ENCODE assay signal across 10 mouse cellular contexts in the genomic region with DNA sequence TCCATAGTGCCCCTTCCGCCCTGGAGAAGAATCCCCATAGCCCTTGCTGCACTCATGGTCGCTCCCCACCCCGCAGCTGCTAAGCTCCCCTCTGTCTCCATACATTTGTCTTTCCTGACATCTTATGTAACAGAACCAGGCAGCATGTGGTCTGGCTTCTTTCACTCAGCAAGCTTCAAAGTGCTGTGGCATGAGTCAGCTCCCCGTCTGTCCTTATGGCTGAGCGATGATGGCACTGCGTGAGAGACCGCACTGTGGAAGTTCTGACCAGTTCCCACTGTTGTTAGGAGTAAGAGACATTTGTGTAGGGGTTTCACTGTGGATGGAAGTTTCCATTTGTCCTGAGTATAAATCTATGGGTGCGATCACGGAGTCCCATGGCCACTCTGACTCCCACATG.
DNase-seq lines count a peak whose midpoint lies in the region; ATAC-seq and TF ChIP-seq lines count a peak whose summit lies in the region.
"Had no signal": no experiment of that assay in that cellular context is flagged by ENCODE, and none has a peak within 500 bp of the region (broad histone marks: within the 10 kb centered on the region; RNA-seq: fewer than 3 reads in every experiment).

No protein-coding gene starts in this region.

- peaks cover 9% of the 10 kb centered on the region for H3K4me1 ChIP-seq in heart, embryonic 11.5 days (ENCODE audit: control insufficient read depth, insufficient read depth, low read length)
- H3K4me1 ChIP-seq in intestine, embryonic 15.5 days (replicated peaks), result peaks cover 26% of the 10 kb centered on the region

- intact Hi-C loops in heart, postnatal 25 days (cut with DNase I), result no loop called here

- no peak overlapping the region; the same call in 1 of the 2 replicates for H3K9ac ChIP-seq in heart, embryonic 11.5 days (ENCODE audit: low read depth, low read length)
- H3K9ac ChIP-seq in intestine, embryonic 15.5 days, result no peak overlapping the region
- H3K9ac ChIP-seq: kidney, embryonic 15.5 days had no signal

- no peaks in the 10 kb centered on the region for H3K36me3 ChIP-seq in heart, embryonic 11.5 days (ENCODE audit: control insufficient read depth, insufficient read depth, low read length)
- no peaks in the 10 kb centered on the region for H3K36me3 ChIP-seq in C2C12 (ENCODE audit: control insufficient read depth, insufficient read depth)
- H3K36me3 ChIP-seq in intestine, embryonic 15.5 days, result no peaks in the 10 kb centered on the region
- H3K36me3 ChIP-seq: kidney, embryonic 15.5 days had no signal

- 0 out of 2 replicates have a peak, but pooled peaks have one; percentile 4 for ATAC-seq in heart, embryonic 11.5 days (replicated peaks; ENCODE audit: insufficient number of reproducible peaks, low FRiP score, low TSS enrichment)
- ATAC-seq in intestine, embryonic 15.5 days, result peak; percentile 63

- H3K27me3 ChIP-seq in heart, embryonic 11.5 days (ENCODE audit: control insufficient read depth, insufficient read depth, low read length), result peaks cover 6% of the 10 kb centered on the region; the same call in 1 of the 2 replicates
- H3K27me3 ChIP-seq in C2C12 (ENCODE audit: control insufficient read depth, insufficient read depth, insufficient read length), result no peaks in the 10 kb centered on the region
- H3K27me3 ChIP-seq in intestine, embryonic 15.5 days (replicated peaks), result no peaks in the 10 kb centered on the region

- H3K4me2 ChIP-seq in heart, embryonic 11.5 days, result peak overlapping the region; percentile 3
- peak overlapping the region; percentile 22; the same call in 1 of the 2 replicates for H3K4me2 ChIP-seq in intestine, embryonic 15.5 days (replicated peaks)
- H3K4me2 ChIP-seq: kidney, embryonic 15.5 days had no signal

- H3ac ChIP-seq in C2C12 (ENCODE audit: control insufficient read depth, insufficient read length, low read depth), result peak overlapping the region; percentile 21

- 24% methylated on average over 9 of the region's 9 CpGs for WGBS in heart, embryonic 11.5 days (ENCODE audit: insufficient replicate concordance)
- WGBS in intestine, embryonic 15.5 days, result 37% methylated on average over 9 of the region's 9 CpGs

- DNase-seq in heart, postnatal 25 days (ENCODE audit: low spot score), result no peak
- DNase-seq in brain, adult 2 months (ENCODE audit: low read depth, low spot score), result peak; percentile 85
- DNase-seq in testis, postnatal 14 days (ENCODE audit: low spot score), result no peak
- no peak for DNase-seq in thymus, postnatal 14 days
- DNase-seq in kidney, adult 18-20 months, result no peak

- TF ChIP-seq CTCF in C2C12 (IDR thresholded peaks at IDR 0.05; ENCODE audit: control insufficient read depth, insufficient read depth, insufficient read length), result no peak

- no peaks in the 10 kb centered on the region for H3K79me3 ChIP-seq in C2C12 (ENCODE audit: low read depth)

- no peaks in the 10 kb centered on the region for H3K9me3 ChIP-seq in heart, embryonic 11.5 days (replicated peaks; ENCODE audit: control insufficient read depth, low read length)
- no peaks in the 10 kb centered on the region for H3K9me3 ChIP-seq in intestine, embryonic 15.5 days
- H3K9me3 ChIP-seq: kidney, embryonic 15.5 days had no signal

- no peaks in the 10 kb centered on the region for H3K79me2 ChIP-seq in C2C12 (ENCODE audit: control insufficient read depth, insufficient read depth)

- no peak overlapping the region for H3K27ac ChIP-seq in heart, embryonic 11.5 days (ENCODE audit: low read depth, low read length)
- H3K27ac ChIP-seq in intestine, embryonic 15.5 days, result no peak overlapping the region; the same call in 1 of the 2 replicates
- H3K27ac ChIP-seq: kidney, embryonic 15.5 days had no signal

- no peak overlapping the region for H3K4me3 ChIP-seq in heart, embryonic 11.5 days (ENCODE audit: low read depth, low read length)
- no peak overlapping the region for H3K4me3 ChIP-seq in C2C12 (ENCODE audit: insufficient read depth, poor library complexity, severe bottlenecking)
- no peak overlapping the region for H3K4me3 ChIP-seq in intestine, embryonic 15.5 days (replicated peaks)
- H3K4me3 ChIP-seq: erythroblast, embryonic 14.5 days; kidney, embryonic 15.5 days had no signal

TF ChIP-seq in C2C12, 6 proteins besides CTCF, POLR2A, EP300 and RAD21:
- TF ChIP-seq FOSL1 (IDR thresholded peaks at IDR 0.05; ENCODE audit: insufficient read depth, low read length, poor library complexity, severe bottlenecking), result peak; percentile 50
- peak; percentile 77 for TF ChIP-seq MYOD1 (IDR thresholded peaks at IDR 0.05; ENCODE audit: control insufficient read depth, insufficient read length, low read depth)
- no peak for TF ChIP-seq MYOG (IDR thresholded peaks at IDR 0.05; ENCODE audit: control insufficient read depth, extremely low read depth, insufficient read length)
- TF ChIP-seq CEBPB (IDR thresholded peaks at IDR 0.05; ENCODE audit: low read depth), result peak; percentile 51
- peak; percentile 23 for TF ChIP-seq USF1 (IDR thresholded peaks at IDR 0.05; ENCODE audit: low read depth)
- peak; percentile 89 for TF ChIP-seq MAX (IDR thresholded peaks at IDR 0.05)
